7 mouse cellular contexts compared by ENCODE assay signal in the genomic region with DNA sequence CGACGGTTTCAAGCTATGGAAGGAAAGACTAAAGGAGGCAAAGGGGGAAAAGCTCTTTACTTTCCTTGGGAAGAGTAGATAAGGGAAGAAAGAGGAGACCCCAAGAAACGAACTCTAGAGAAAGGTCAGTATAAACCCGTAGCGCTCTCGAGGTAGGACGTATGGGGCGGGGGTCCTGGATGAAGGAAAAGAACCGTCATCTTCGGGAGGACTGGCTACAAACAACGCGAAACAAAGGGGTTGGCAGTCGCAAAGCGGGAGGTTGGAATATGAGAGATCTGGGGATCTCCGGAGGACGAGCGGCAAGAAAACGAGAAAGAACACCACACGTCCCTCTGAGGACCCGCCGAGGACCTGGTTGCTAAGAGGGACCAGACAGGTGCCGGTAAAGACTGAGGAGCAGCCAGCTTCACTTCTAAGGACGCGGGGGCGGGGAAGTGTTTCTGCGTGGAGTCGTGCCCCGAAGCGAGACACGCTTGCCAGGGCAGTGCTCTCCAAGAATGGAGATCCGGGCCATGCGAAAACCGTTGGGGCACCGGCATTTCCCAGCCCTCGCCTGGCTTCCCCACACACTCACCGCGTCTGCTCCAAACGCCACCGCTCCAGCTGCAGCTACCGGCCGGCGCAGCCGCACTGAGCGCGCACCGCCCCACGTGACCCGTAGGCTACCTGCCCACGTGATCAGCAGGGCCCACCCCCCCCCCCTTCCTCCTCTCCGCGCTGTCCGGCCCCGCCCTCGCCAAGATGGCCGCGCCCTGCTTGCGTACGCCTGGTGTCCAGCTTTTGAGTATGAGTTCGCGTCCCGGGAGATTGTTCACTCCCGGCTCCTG. TPM values are rescaled to one million over a fixed set of nuclear protein-coding genes. Genes with fewer than 3 reads are reported as not detected.
A peak's percentile ranks its signal among the peaks of the same experiment; 100 is the strongest.
DNase-seq lines count a peak whose midpoint lies in the region; ATAC-seq lines count a peak whose summit lies in the region.

A gene (minus strand): TSS at position 660 of the 830 bp plus-strand sequence.
A gene (plus strand): TSS at position 720 of the 830 bp plus-strand sequence.

- H3K4me3 ChIP-seq in limb, embryonic 10.5 days, result peak within 1 kb of the TSS; percentile 84
- H3K4me3 ChIP-seq in midbrain, embryonic 13.5 days (replicated peaks), result peak within 1 kb of the TSS; percentile 79

- peak; percentile 80 for ATAC-seq in granulocyte monocyte progenitor cell, adult 5-6 weeks (replicated peaks; ENCODE audit: poor library complexity, severe bottlenecking)
- peak; percentile 97 for ATAC-seq in midbrain, embryonic 13.5 days

- DNase-seq in adrenal gland, adult 8-10 months, result peak; percentile 85
- DNase-seq in embryo, embryonic 9.5 days (ENCODE audit: extremely low spot score), result peak; percentile 92
- peak; percentile 90 for DNase-seq in kidney, adult 11 months
- DNase-seq in limb, embryonic 10.5 days (ENCODE audit: low spot score), result peak; percentile 95
- DNase-seq in spleen, adult 12 weeks (ENCODE audit: low spot score), result peak; percentile 84

- H3K27ac ChIP-seq in limb, embryonic 10.5 days, result peak within 1 kb of the TSS; percentile 90
- peak within 1 kb of the TSS; percentile 88 for H3K27ac ChIP-seq in midbrain, embryonic 13.5 days

- peak within 1 kb of the TSS; percentile 80 for H3K4me2 ChIP-seq in midbrain, embryonic 13.5 days (replicated peaks)

- H3K9ac ChIP-seq in midbrain, embryonic 13.5 days (replicated peaks), result peak within 1 kb of the TSS; percentile 88

- peaks cover 15% of the 10 kb centered on the region for H3K4me1 ChIP-seq in limb, embryonic 10.5 days
- H3K4me1 ChIP-seq in midbrain, embryonic 13.5 days (replicated peaks), result peaks cover 25% of the 10 kb centered on the region

- H3K9me3 ChIP-seq in limb, embryonic 10.5 days (replicated peaks), result no peaks in the 10 kb centered on the region
- H3K9me3 ChIP-seq in midbrain, embryonic 13.5 days, result no peaks in the 10 kb centered on the region

- H3K36me3 ChIP-seq in limb, embryonic 10.5 days, result peaks cover 27% of the 10 kb centered on the region
- peaks cover 18% of the 10 kb centered on the region for H3K36me3 ChIP-seq in midbrain, embryonic 13.5 days

- under 1% methylated on average over 62 of the region's 62 CpGs for WGBS in limb, embryonic 10.5 days
- WGBS in midbrain, embryonic 13.5 days, result under 1% methylated on average over 61 of the region's 62 CpGs

- no peaks in the 10 kb centered on the region for H3K27me3 ChIP-seq in limb, embryonic 10.5 days (ENCODE audit: low read depth, poor library complexity, severe bottlenecking)
- no peaks in the 10 kb centered on the region for H3K27me3 ChIP-seq in midbrain, embryonic 13.5 days

RNA-seq across cellular contexts. Expression of the first gene that starts in this region (rescaled TPM):
- 10 to 100 TPM in 3 of 4 experiments, 1 to 10 TPM in 1; 9.5 to 18.4 (median 15.5) TPM for total RNA-seq in adrenal gland, adult 8-10 months (2022)
- total RNA-seq in granulocyte monocyte progenitor cell, adult 5-6 weeks (2014; fragmentation: Nextera tagmentation), result 24.8 and 30.9 TPM in 2 replicates
- total RNA-seq in granulocyte monocyte progenitor cell, adult 5-6 weeks (2017), result 10.6 and 14.3 TPM in 2 replicates
- polyA plus RNA-seq in limb, embryonic 10.5 days (2016; fragmentation: Nextera tagmentation; extraction: Ambion mirVana), result 62.6 and 66.7 TPM in 2 replicates
- 83.1 and 86.8 TPM in 2 replicates for polyA plus RNA-seq in midbrain, embryonic 13.5 days (2015; fragmentation: Nextera tagmentation; extraction: Ambion mirVana)

RNA-seq across cellular contexts. Expression of the second gene that starts in this region (rescaled TPM):
- total RNA-seq in adrenal gland, adult 8-10 months (2022), result 10 to 100 TPM; 20.4 to 26.9 (median 22.4) TPM
- 16.1 and 20.4 TPM in 2 replicates for total RNA-seq in granulocyte monocyte progenitor cell, adult 5-6 weeks (2014; fragmentation: Nextera tagmentation)
- 15.0 and 17.8 TPM in 2 replicates for total RNA-seq in granulocyte monocyte progenitor cell, adult 5-6 weeks (2017)
- polyA plus RNA-seq in limb, embryonic 10.5 days (2016; fragmentation: Nextera tagmentation; extraction: Ambion mirVana), result 35.6 and 36.8 TPM in 2 replicates
- 20.3 and 24.1 TPM in 2 replicates for polyA plus RNA-seq in midbrain, embryonic 13.5 days (2015; fragmentation: Nextera tagmentation; extraction: Ambion mirVana)

Comparison
In these comparisons a context has a peak if more than half of its experiments do, and no peak if none do; other contexts are left out.
1. Peak in every context shown above with its lines: DNase-seq, ATAC-seq, H3K4me3 ChIP-seq and H3K27ac ChIP-seq.